Comparison of ENCODE assay signal across 10 mouse cellular contexts in the genomic region with DNA sequence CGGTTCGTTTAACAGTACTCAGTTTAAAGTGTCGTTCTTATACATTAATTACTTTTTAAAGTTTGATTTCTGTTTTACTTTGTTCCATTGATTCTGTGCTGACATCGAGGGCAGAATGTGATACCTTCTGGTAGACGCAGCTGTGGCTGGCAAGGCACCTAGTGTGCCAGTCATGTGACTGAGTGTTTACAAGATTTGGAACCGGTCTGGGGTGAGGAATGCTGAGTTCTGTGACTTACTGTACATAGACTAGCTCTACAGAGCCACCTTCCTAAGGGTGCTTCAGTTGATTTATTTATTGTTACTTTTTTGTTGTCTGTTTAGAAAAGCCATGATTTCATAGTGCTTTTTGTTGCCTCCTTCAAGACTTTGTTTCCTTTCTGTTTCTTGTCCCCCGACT. TPM values are rescaled to one million over a fixed set of nuclear protein-coding genes. Genes with fewer than 3 reads are reported as not detected.
A peak's percentile ranks its signal among the peaks of the same experiment; 100 is the strongest.
DNase-seq lines count a peak whose midpoint lies in the region; ATAC-seq lines count a peak whose summit lies in the region.
"Had no signal": no experiment of that assay in that cellular context is flagged by ENCODE, and none has a peak within 500 bp of the region (broad histone marks: within the 10 kb centered on the region; RNA-seq: fewer than 3 reads in every experiment).

No protein-coding gene starts in this region.

- intact Hi-C loops in left cerebral cortex, postnatal 10 days (cut with DNase I) = loop anchor here (2.0 to 5.0 kb wide), 2 partner anchors 137 to 285 kb away; no protein-coding TSS in a partner anchor

- no peak overlapping the region for H3K27ac ChIP-seq in heart, embryonic 10.5 days

- WGBS in heart, embryonic 10.5 days = 73% methylated on average over 7 of the region's 7 CpGs

- no peaks in the 10 kb centered on the region for H3K9me3 ChIP-seq in heart, embryonic 10.5 days
- H3K9me3 ChIP-seq: G1E; hindbrain, embryonic 12.5 days had no signal

- DNase-seq in heart, adult 11 months = peak; percentile 83
- DNase-seq in heart, embryonic 10.5 days (ENCODE audit: low spot score) = no peak
- DNase-seq in cerebellum, adult 9-11 months = peak; percentile 56
- peak; percentile 41 for DNase-seq in lung, postnatal 36 days
- no peak for DNase-seq in spleen, postnatal 36 days (ENCODE audit: low spot score in 2 of 2)
- DNase-seq in left cerebral cortex, postnatal 10 days (ENCODE audit: extremely low spot score in 1 of 2, low spot score in 2 of 2) = no peak

- H3K4me3 ChIP-seq in heart, embryonic 10.5 days = no peak overlapping the region
- H3K4me3 ChIP-seq: hindbrain, embryonic 12.5 days had no signal

- H3K27me3 ChIP-seq in heart, embryonic 10.5 days (ENCODE audit: insufficient read depth, poor library complexity, severe bottlenecking) = no peaks in the 10 kb centered on the region
- H3K27me3 ChIP-seq: hindbrain, embryonic 12.5 days had no signal

- ATAC-seq in CD4-positive, CD25-positive, alpha-beta regulatory T cell, adult 4 months = peak; percentile 63
- no peak for ATAC-seq in erythroid progenitor cell, adult 5-6 weeks (replicated peaks; ENCODE audit: low FRiP score, poor library complexity, severe bottlenecking)

- peaks cover 25% of the 10 kb centered on the region for H3K4me1 ChIP-seq in heart, embryonic 10.5 days

- peaks cover 43% of the 10 kb centered on the region for H3K36me3 ChIP-seq in heart, embryonic 10.5 days
- H3K36me3 ChIP-seq: G1E had no signal

RNA-seq across cellular contexts. Expression of gene Hebp2, which starts 18.1 kb away (rescaled TPM):
- 18.6 and 20.2 TPM in 2 replicates for polyA plus RNA-seq in heart, embryonic 10.5 days (2016; fragmentation: Nextera tagmentation; extraction: Ambion mirVana)
- polyA plus RNA-seq in CD4-positive, CD25-positive, alpha-beta regulatory T cell, adult 4 months (2017; shearing (Covaris generic)) = not detected
- not detected in 2 replicates for total RNA-seq in erythroid progenitor cell, adult 5-6 weeks (2015; ENCODE audit: low replicate concordance)
- not detected in 2 replicates for total RNA-seq in erythroid progenitor cell, adult 5-6 weeks (2017; ENCODE audit: low replicate concordance)
- total RNA-seq in left cerebral cortex, postnatal 10 days (2021) = 1 to 10 TPM; 3.3 to 5.4 TPM
- total RNA-seq: G1E had no signal
- polyA plus RNA-seq: G1E had no signal

Comparison
In these comparisons a context has a peak if more than half of its experiments do, and no peak if none do; other contexts are left out.
1. DNase-seq: peak in heart, adult 11 months (single experiment), cerebellum, adult 9-11 months (single experiment) and lung, postnatal 36 days (single experiment); none in heart, embryonic 10.5 days (single experiment), spleen, postnatal 36 days (0 of 2) and left cerebral cortex, postnatal 10 days (0 of 2).
2. RNA of gene Hebp2, which starts 18.1 kb away (total RNA-seq): 3.3 to 5.4 TPM in left cerebral cortex, postnatal 10 days; not detected in erythroid progenitor cell, adult 5-6 weeks; every median in the first group is over 4 times any median in the second.